Mouse (Mus musculus) CH12.LX (cell line): ENCODE data around the gene Gm11037. TPM values are rescaled to one million over a fixed set of nuclear protein-coding genes. Genes with fewer than 3 reads are reported as not detected.
"Not testable (repeated sequence)": the region's sequence is repeated elsewhere in the genome, so short reads cannot be mapped to it uniquely, and the experiment has no call there.

Source experiments
- DNase-seq: peaks from one replicate; pipeline ENCODE4 v3.0.0-alpha.2; 2013; ENCODE audit errors: extremely low read depth
- H3K27ac ChIP-seq: 2 replicates; pipeline ENCODE4 v1.5.1; 2012; ENCODE audit warnings: low read depth, mild to moderate bottlenecking, control low read depth, moderate library complexity; ENCODE audit not compliant: insufficient read depth
- H3K27me3 ChIP-seq: replicated peaks from 2 replicates; pipeline ENCODE3; 2012; ENCODE audit warnings: inconsistent platforms
- H3K36me3 ChIP-seq, 2 experiments: replicated peaks in 1 of 2; 2 replicates each; pipeline versions ENCODE3 to v1.6.1; 2012; ENCODE audit warnings: inconsistent platforms in 1 of 2, low read length in 1 of 2, mild to moderate bottlenecking in 1 of 2, mixed read lengths in 1 of 2, moderate library complexity in 1 of 2; ENCODE audit not compliant: control insufficient read depth in 1 of 2, insufficient read depth in 1 of 2
- H3K4me1 ChIP-seq, 2 experiments: 2 replicates each; pipeline ENCODE4 v1.6.1; 2012; ENCODE audit warnings: inconsistent platforms in 1 of 2, moderate library complexity in 1 of 2; ENCODE audit not compliant: insufficient read depth in 2 of 2, control insufficient read depth in 1 of 2
- H3K4me2 ChIP-seq: 2 replicates; pipeline ENCODE4 v1.6.1; 2012; ENCODE audit warnings: low read depth, mild to moderate bottlenecking, control low read depth; ENCODE audit not compliant: poor library complexity, insufficient read depth, severe bottlenecking
- H3K4me3 ChIP-seq, 3 experiments: fragments of 150-350 bp in 1 of 3; sonication (generic) in 1 of 3; replicated peaks in 1 of 3; 2 replicates each; pipeline versions ENCODE3 to v1.5.1; 2011 to 2012; ENCODE audit warnings: low read depth in 2 of 3, low read length in 2 of 3, mild to moderate bottlenecking in 2 of 3, moderate library complexity in 2 of 3, control low read depth in 1 of 3, improper control_type of control experiment in 1 of 3, inconsistent platforms in 1 of 3, mixed read lengths in 1 of 3; ENCODE audit not compliant: poor library complexity in 1 of 3
- H3K79me2 ChIP-seq: replicated peaks from 2 replicates; pipeline ENCODE4 v1.6.1; 2012; ENCODE audit warnings: mild to moderate bottlenecking, moderate library complexity; ENCODE audit not compliant: control insufficient read depth, poor library complexity, insufficient read depth, severe bottlenecking; ENCODE audit errors: extremely low read depth
- H3K9ac ChIP-seq: 2 replicates; pipeline ENCODE4 v1.6.1; 2012; ENCODE audit warnings: low read depth, mild to moderate bottlenecking, control low read depth, moderate library complexity; ENCODE audit not compliant: insufficient read depth
- H3K9me3 ChIP-seq: replicated peaks from 2 replicates; pipeline ENCODE3; 2012; ENCODE audit warnings: low read length, inconsistent platforms, mixed read lengths
- BHLHE40 ChIP-seq: IDR thresholded peaks from 2 replicates; pipeline ENCODE4 v1.6.1; 2011; ENCODE audit warnings: mild to moderate bottlenecking, low read depth, low read length, improper control_type of control experiment
- CHD2 ChIP-seq: IDR thresholded peaks from 2 replicates; pipeline ENCODE4 v1.6.1; 2011; ENCODE audit warnings: low read length, improper control_type of control experiment
- CTCF ChIP-seq, 2 experiments: IDR thresholded peaks in 1 of 2; conservative IDR thresholded peaks in 1 of 2; 2 replicates each; pipeline ENCODE4 v1.5.1; 2011 to 2012; ENCODE audit warnings: low read depth in 2 of 2, low read length in 2 of 2, improper control_type of control experiment in 1 of 2, inconsistent platforms in 1 of 2, mild to moderate bottlenecking in 1 of 2, moderate library complexity in 1 of 2
- EP300 ChIP-seq: IDR thresholded peaks from 2 replicates; pipeline ENCODE4 v1.6.1; 2011; ENCODE audit warnings: low read length, improper control_type of control experiment
- ETS1 ChIP-seq: conservative IDR thresholded peaks from 2 replicates; pipeline ENCODE4 v1.6.1; 2012; ENCODE audit warnings: low read depth, mild to moderate bottlenecking, inconsistent platforms, low read length, improper control_type of control experiment, moderate library complexity
- JUN ChIP-seq: IDR thresholded peaks from 2 replicates; pipeline ENCODE4 v1.6.1; 2011; ENCODE audit warnings: low read depth, mild to moderate bottlenecking, low read length, improper control_type of control experiment, moderate library complexity; ENCODE audit not compliant: insufficient read depth
- JUND ChIP-seq: conservative IDR thresholded peaks from 2 replicates; pipeline ENCODE4 v1.6.1; 2011; ENCODE audit warnings: low read depth, low read length, improper control_type of control experiment
- MAX ChIP-seq: IDR thresholded peaks from 2 replicates; pipeline ENCODE4 v1.6.1; 2011; ENCODE audit warnings: low read length, improper control_type of control experiment
- MXI1 ChIP-seq: IDR thresholded peaks from 2 replicates; pipeline ENCODE4 v1.6.1; 2011; ENCODE audit warnings: mild to moderate bottlenecking, low read depth, low read length, improper control_type of control experiment
- NRF1 ChIP-seq: IDR thresholded peaks from 2 replicates; pipeline ENCODE4 v1.6.1; 2014; ENCODE audit warnings: low read depth, mild to moderate bottlenecking, inconsistent platforms, low read length, improper control_type of control experiment, moderate library complexity
- POLR2A ChIP-seq: IDR thresholded peaks from 2 replicates; pipeline ENCODE4 v1.6.1; 2011; ENCODE audit warnings: low read depth, mild to moderate bottlenecking, improper control_type of control experiment, low read length
- POLR2AphosphoS2 ChIP-seq: IDR thresholded peaks from 2 replicates; pipeline ENCODE4 v1.6.1; 2011; ENCODE audit warnings: low read depth, low read length, improper control_type of control experiment
- RAD21 ChIP-seq: IDR thresholded peaks from 2 replicates; pipeline ENCODE4 v1.6.1; 2011; ENCODE audit warnings: low read depth, mild to moderate bottlenecking, low read length, improper control_type of control experiment, moderate library complexity
- RCOR1 ChIP-seq: conservative IDR thresholded peaks from 2 replicates; pipeline ENCODE4 v1.6.1; 2012; ENCODE audit warnings: low read depth, mild to moderate bottlenecking, inconsistent platforms, low read length, improper control_type of control experiment
- SIN3A ChIP-seq: IDR thresholded peaks from 2 replicates; pipeline ENCODE4 v1.6.1; 2012; ENCODE audit warnings: low read length, improper control_type of control experiment, inconsistent platforms
- TBP ChIP-seq: conservative IDR thresholded peaks from 2 replicates; pipeline ENCODE4 v1.6.1; 2011; ENCODE audit warnings: low read depth, low read length, improper control_type of control experiment
- UBTF ChIP-seq: IDR thresholded peaks from 2 replicates; pipeline ENCODE4 v1.6.1; 2012; ENCODE audit warnings: low read depth, mild to moderate bottlenecking, inconsistent platforms, low read length, improper control_type of control experiment, moderate library complexity
- ZC3H11A ChIP-seq: IDR thresholded peaks from 2 replicates; pipeline ENCODE4 v1.6.1; 2012; ENCODE audit warnings: low read depth, mild to moderate bottlenecking, inconsistent platforms, low read length, improper control_type of control experiment
- ZMIZ1 ChIP-seq: IDR thresholded peaks from 2 replicates; pipeline ENCODE4 v1.6.1; 2012; ENCODE audit warnings: low read depth, mild to moderate bottlenecking, inconsistent platforms, low read length, improper control_type of control experiment
- dilution Hi-C: fragments of 300-500 bp; cut with MboI; formaldehyde crosslinking; loops from 2 replicates; pipeline ENCODE4 v1.14.3; 2020; ENCODE audit warnings: low sequenced_read_pairs; ENCODE audit not compliant: extremely low pct_unique_long_range_greater_than_20kb, extremely low pct_ligation_motif_present
- in situ Hi-C: fragments of 300-500 bp; cut with MboI; formaldehyde crosslinking; loops from 3 replicates; pipeline ENCODE4 v1.14.3; 2019; ENCODE audit warnings: low sequenced_read_pairs, low pct_ligation_motif_present, low pct_unique_long_range_greater_than_20kb, mixed read lengths
- polyA plus RNA-seq: library from polyadenylated mRNA; unstranded; fragments of >175 nt; gene quantifications from 2 replicates; pipeline ENCODE4 v1.2.1, GENCODE M21; 2012; ENCODE audit warnings: low read depth; ENCODE audit not compliant: insufficient read length
- total RNA-seq, 2 experiments: library from RNA; depleted of rRNA; stranded (reverse); fragments of 300-350 nt in 1 of 2; fragments of >200 nt in 1 of 2; gene quantifications; 2 replicates each; pipeline ENCODE4 v1.2.3; 2012 to 2014

Gene Gm11037
- total and polyA plus RNA-seq, 3 experiments, result not detected

DNA sequence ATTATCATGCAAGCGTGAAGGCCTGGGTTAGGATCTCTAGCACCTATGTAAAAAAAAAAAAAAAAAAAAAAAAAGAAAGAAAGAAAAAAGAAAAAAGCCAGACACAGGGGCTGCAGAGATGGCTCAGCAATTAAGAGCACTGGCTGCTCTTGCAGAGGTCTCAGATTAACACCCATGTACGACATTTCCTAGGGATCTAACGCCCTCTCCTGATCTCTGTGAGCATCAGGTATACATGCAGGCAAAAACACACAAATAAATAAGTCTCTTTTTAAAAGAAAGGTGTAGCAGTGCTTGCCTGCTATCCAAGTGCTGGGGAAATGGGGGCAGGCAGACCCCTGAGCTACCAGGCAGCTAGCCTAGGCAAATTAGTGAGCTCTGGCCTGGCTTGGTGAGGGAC lies 31.8 kb upstream of the Gm11037 start:
- H3K27me3 ChIP-seq, result peaks cover 4% of the 10 kb centered on the region
- dilution Hi-C loops, result no loop called here

DNA sequence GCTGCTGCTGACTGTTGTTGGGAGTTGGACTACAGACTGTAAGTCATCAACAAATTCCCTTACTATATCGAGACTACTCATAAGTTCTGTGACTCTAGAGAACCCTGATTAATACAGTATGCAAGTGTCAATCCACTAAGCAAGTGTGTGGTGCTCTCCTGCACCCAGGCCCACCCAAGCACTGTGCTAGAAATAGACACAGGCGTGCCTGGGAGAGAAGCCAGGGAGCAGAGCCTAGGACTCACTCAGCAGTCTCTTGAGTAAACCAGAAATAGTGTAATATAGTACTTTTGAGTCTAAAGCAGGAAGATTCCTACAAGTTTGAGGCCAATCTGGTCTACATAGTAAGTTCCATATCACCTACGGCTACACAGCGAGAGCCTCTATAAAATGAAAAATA lies 29.3 kb upstream of the Gm11037 start:
- Histone ChIP-seq H3K27me3 (peaks cover 6% of the 10 kb centered on the region), H3K36me3 (no peaks in the 10 kb centered on the region), H3K9me3 (no peaks in the 10 kb centered on the region), H3K9ac (no peak overlapping the region), H3K27ac (no peak overlapping the region), H3K79me2 (no peaks in the 10 kb centered on the region), H3K4me2 (no peak overlapping the region), H3K4me3 (no peak overlapping the region), H3K4me1 (no peaks in the 10 kb centered on the region)
- dilution Hi-C loops (no loop called here), in situ Hi-C loops (no loop called here)
- no peak for DNase-seq
- TF ChIP-seq MAX (no peak), NRF1 (no peak), RCOR1 (no peak), TBP (no peak), JUN (no peak), ETS1 (no peak), ZC3H11A (no peak)

More for the DNA sequence above, 31.8 kb upstream of the Gm11037 start:
- peaks cover 0 to 2% of the 10 kb centered on the region in 2 experiments; a peak in 2 of 4 replicates for H3K4me1 ChIP-seq
- TF ChIP-seq POLR2A, result no peak
- no peak for TF ChIP-seq SIN3A
- no peak for TF ChIP-seq RAD21
- no peak for TF ChIP-seq JUND
- TF ChIP-seq CTCF (conservative IDR thresholded peaks at IDR 0.05 in 1 of 2, IDR thresholded peaks at IDR 0.05 in 1 of 2; ENCODE audit: low read depth in 2 of 2, low read length in 2 of 2), result no peak
- TF ChIP-seq ETS1, result no peak
- TF ChIP-seq ZMIZ1, result no peak
- no peak for TF ChIP-seq MAX
- no peak for TF ChIP-seq TBP
- no peak for TF ChIP-seq UBTF
- TF ChIP-seq RCOR1, result no peak
- no peak for TF ChIP-seq MXI1
- TF ChIP-seq JUN, result no peak
- no peak for TF ChIP-seq CHD2
- no peak for TF ChIP-seq EP300
- no peak for TF ChIP-seq BHLHE40
- TF ChIP-seq POLR2AphosphoS2, result no peak
- TF ChIP-seq, all 38 proteins: peak for 0
- Histone ChIP-seq H3K27ac (no peak overlapping the region), H3K4me3 (no peak overlapping the region), H3K4me2 (no peak overlapping the region), H3K79me2 (no peaks in the 10 kb centered on the region), H3K36me3 (no peaks in the 10 kb centered on the region), H3K9ac (no peak overlapping the region), H3K9me3 (no peaks in the 10 kb centered on the region)
- no peak for DNase-seq
- in situ Hi-C loops, result no loop called here

DNA sequence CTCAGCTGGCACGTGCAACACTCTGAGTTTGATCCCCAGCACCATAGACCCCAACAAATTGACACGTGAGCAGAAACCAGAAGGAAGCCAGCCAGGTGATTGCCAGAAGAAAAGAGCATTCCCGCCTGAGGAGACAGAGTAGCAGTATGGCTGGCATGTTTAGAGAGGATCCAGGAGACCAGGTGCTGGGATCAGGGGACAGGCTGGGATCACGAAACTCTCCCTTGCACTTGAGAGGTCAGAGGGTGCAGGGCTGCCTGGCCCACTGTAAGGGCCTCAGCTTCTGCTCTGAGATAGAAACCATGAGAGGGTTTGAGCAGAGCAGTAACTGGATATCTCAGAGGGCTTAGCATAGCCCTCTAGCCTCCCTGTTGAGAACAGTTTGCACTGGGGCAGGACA lies 28.2 kb upstream of the Gm11037 start:
- H3K36me3 ChIP-seq, in situ Hi-C loops, H3K9me3 ChIP-seq, H3K4me1 ChIP-seq, H3K4me2 ChIP-seq, H3K79me2 ChIP-seq, H3K27me3 ChIP-seq, DNase-seq, H3K4me3 ChIP-seq, H3K27ac ChIP-seq, H3K9ac ChIP-seq, dilution Hi-C loops: not testable (repeated sequence)
